Mouse (Mus musculus) forebrain, embryonic 16.5 days (tissue): ENCODE data around the gene Gm20388. TPM values are rescaled to one million over a fixed set of nuclear protein-coding genes. Genes with fewer than 3 reads are reported as not detected.
A peak's percentile ranks its signal among the peaks of the same experiment; 100 is the strongest.

Experiments used
- ATAC-seq: fragments of 200-750 bp; cut with Nextera tagmentation; 2 replicates; pipeline ENCODE4 v1.8.0; 2017; ENCODE audit warnings: mild to moderate bottlenecking, moderate library complexity
- H3K27ac ChIP-seq: fragments of 300-500 bp; sonication (generic); 2 replicates; pipeline ENCODE4 v1.5.1; 2014; ENCODE audit warnings: low read length, control low read depth
- H3K27me3 ChIP-seq: fragments of 300-500 bp; sonication (generic); replicated peaks from 2 replicates; pipeline ENCODE4 v1.6.1; 2014; ENCODE audit warnings: low read length; ENCODE audit not compliant: control insufficient read depth, insufficient read depth
- H3K36me3 ChIP-seq: fragments of 300-500 bp; sonication (generic); 2 replicates; pipeline ENCODE4 v1.6.1; 2014; ENCODE audit not compliant: control insufficient read depth, insufficient read depth
- H3K4me1 ChIP-seq: fragments of 300-500 bp; sonication (generic); replicated peaks from 2 replicates; pipeline ENCODE4 v1.6.1; 2014; ENCODE audit warnings: low read length; ENCODE audit not compliant: control insufficient read depth, insufficient read depth
- H3K4me2 ChIP-seq: fragments of 300-500 bp; sonication (generic); 2 replicates; pipeline ENCODE4 v1.6.1; 2014; ENCODE audit warnings: mild to moderate bottlenecking, low read length, control low read depth
- H3K4me3 ChIP-seq: fragments of 300-500 bp; sonication (generic); replicated peaks from 2 replicates; pipeline ENCODE4 v1.5.1; 2014; ENCODE audit warnings: mild to moderate bottlenecking, low read length, control low read depth
- H3K9ac ChIP-seq: fragments of 300-500 bp; sonication (generic); replicated peaks from 2 replicates; pipeline ENCODE4 v1.6.1; 2014; ENCODE audit warnings: low read depth, low read length, control low read depth
- H3K9me3 ChIP-seq: fragments of 300-500 bp; sonication (generic); 2 replicates; pipeline ENCODE4 v1.6.1; 2016; ENCODE audit warnings: low read length; ENCODE audit not compliant: control insufficient read depth
- WGBS: fragments of 180-500 bp; shearing (Covaris S2); extraction: QIAGEN DNeasy Blood & Tissue Kit; methylation state at CpG from one replicate; pipeline ENCODE4 v1.1.7; 2014; 5-methylcytosine and 5-hydroxymethylcytosine counted together
- polyA plus RNA-seq: library from polyadenylated mRNA; unstranded; fragments of >200 nt; fragmentation: Nextera tagmentation; extraction: Ambion mirVana; gene quantifications from 2 replicates; pipeline ENCODE4 v1.2.1, GENCODE M21; 2015

Gm20388 gene
- polyA plus RNA-seq, 1 experiment from 2014 or later: 4.7 TPM

- 86% methylated on average over 3 of the region's 3 CpGs for WGBS
- Histone ChIP-seq H3K27ac (no peak overlapping the region), H3K4me3 (no peak overlapping the region), H3K36me3 (no peaks in the 10 kb centered on the region), H3K9ac (no peak overlapping the region), H3K27me3 (no peaks in the 10 kb centered on the region), H3K4me2 (no peak overlapping the region), H3K9me3 (no peaks in the 10 kb centered on the region), H3K4me1 (no peaks in the 10 kb centered on the region)
- no peak for ATAC-seq
Observed at GRCm38 (mm10) chr8:120063326-120063725, 152.7 kb downstream of the Gm20388 start.

- Histone ChIP-seq H3K4me2 (no peak overlapping the region), H3K27ac (no peak overlapping the region), H3K9ac (no peak overlapping the region), H3K4me1 (no peaks in the 10 kb centered on the region), H3K27me3 (no peaks in the 10 kb centered on the region), H3K4me3 (no peak overlapping the region), H3K36me3 (no peaks in the 10 kb centered on the region), H3K9me3 (no peaks in the 10 kb centered on the region)
- WGBS: 90% methylated on average over 8 of the region's 8 CpGs
- no peak for ATAC-seq
Observed at GRCm38 (mm10) chr8:120065611-120066010, 155.0 kb downstream of the Gm20388 start.

GRCm38 (mm10) chr8:120066226-120066625 is 155.6 kb downstream of the Gm20388 start:
- Histone ChIP-seq H3K27me3 (no peaks in the 10 kb centered on the region), H3K27ac (no peak overlapping the region), H3K9ac (no peak overlapping the region), H3K4me3 (no peak overlapping the region), H3K36me3 (no peaks in the 10 kb centered on the region), H3K9me3 (no peaks in the 10 kb centered on the region), H3K4me2 (no peak overlapping the region), H3K4me1 (no peaks in the 10 kb centered on the region)
- no peak for ATAC-seq
- 79% methylated on average over 4 of the region's 4 CpGs for WGBS

GRCm38 (mm10) chr8:120067936-120068668 is 157.5 kb downstream of the Gm20388 start:
- Histone ChIP-seq H3K9ac (no peak overlapping the region), H3K27ac (no peak overlapping the region), H3K27me3 (no peaks in the 10 kb centered on the region), H3K9me3 (no peaks in the 10 kb centered on the region), H3K4me3 (no peak overlapping the region), H3K4me1 (no peaks in the 10 kb centered on the region), H3K4me2 (no peak overlapping the region), H3K36me3 (no peaks in the 10 kb centered on the region)
- 56% methylated on average over 19 of the region's 19 CpGs for WGBS
- ATAC-seq: no peak

GRCm38 (mm10) chr8:120071684-120072083 is 161.0 kb downstream of the Gm20388 start:
- WGBS: 25% methylated on average over 4 of the region's 4 CpGs
- peak; percentile 77 for ATAC-seq
- Histone ChIP-seq H3K9ac (no peak overlapping the region), H3K27ac (no peak overlapping the region), H3K36me3 (no peaks in the 10 kb centered on the region), H3K9me3 (no peaks in the 10 kb centered on the region), H3K4me1 (no peaks in the 10 kb centered on the region), H3K4me2 (no peak overlapping the region), H3K4me3 (no peak overlapping the region), H3K27me3 (no peaks in the 10 kb centered on the region)

- H3K4me1 ChIP-seq: no peaks in the 10 kb centered on the region
- H3K36me3 ChIP-seq: no peaks in the 10 kb centered on the region
- H3K27ac ChIP-seq: no peak overlapping the region
- H3K4me2 ChIP-seq: no peak overlapping the region
- H3K9ac ChIP-seq: no peak overlapping the region
- H3K4me3 ChIP-seq: no peak overlapping the region
- H3K27me3 ChIP-seq: no peaks in the 10 kb centered on the region
- ATAC-seq: no peak
- H3K9me3 ChIP-seq: no peaks in the 10 kb centered on the region
- WGBS: 82% methylated on average over 9 of the region's 9 CpGs
Observed at GRCm38 (mm10) chr8:120072259-120072658, 161.6 kb downstream of the Gm20388 start.

GRCm38 (mm10) chr8:120072827-120073226 is 162.2 kb downstream of the Gm20388 start:
- Histone ChIP-seq H3K4me3 (no peak overlapping the region), H3K4me1 (no peaks in the 10 kb centered on the region), H3K27me3 (no peaks in the 10 kb centered on the region), H3K36me3 (no peaks in the 10 kb centered on the region), H3K27ac (no peak overlapping the region), H3K4me2 (no peak overlapping the region), H3K9me3 (no peaks in the 10 kb centered on the region), H3K9ac (no peak overlapping the region)
- no peak for ATAC-seq
- WGBS: 82% methylated on average over 8 of the region's 8 CpGs

GRCm38 (mm10) chr8:120074516-120074915 is 163.9 kb downstream of the Gm20388 start:
- ATAC-seq: no peak
- no peak overlapping the region for H3K4me3 ChIP-seq
- WGBS: 74% methylated on average over 6 of the region's 6 CpGs

GRCm38 (mm10) chr8:120075347-120075746 is 164.7 kb downstream of the Gm20388 start:
- no peak for ATAC-seq
- Histone ChIP-seq H3K4me2 (no peak overlapping the region), H3K27ac (no peak overlapping the region), H3K36me3 (no peaks in the 10 kb centered on the region), H3K27me3 (no peaks in the 10 kb centered on the region), H3K4me3 (no peak overlapping the region), H3K9ac (no peak overlapping the region), H3K9me3 (no peaks in the 10 kb centered on the region), H3K4me1 (no peaks in the 10 kb centered on the region)
- 34% methylated on average over 6 of the region's 6 CpGs for WGBS

More at GRCm38 (mm10) chr8:120074516-120074915, 163.9 kb downstream of the Gm20388 start:
- Histone ChIP-seq H3K36me3 (no peaks in the 10 kb centered on the region), H3K4me2 (no peak overlapping the region), H3K9me3 (no peaks in the 10 kb centered on the region), H3K9ac (no peak overlapping the region), H3K4me1 (no peaks in the 10 kb centered on the region), H3K27ac (no peak overlapping the region), H3K27me3 (no peaks in the 10 kb centered on the region)
